Mouse (Mus musculus): ENCODE data around the gene 1700014D04Rik. TPM values are rescaled to one million over a fixed set of nuclear protein-coding genes. Genes with fewer than 3 reads are reported as not detected.
"Not testable (repeated sequence)": the region's sequence is repeated elsewhere in the genome, so short reads cannot be mapped to it uniquely, and the experiment has no call there.

Gene 1700014D04Rik
- polyA plus RNA-seq (2012; rRNA removed) = 0.04 TPM in 1 of 2 replicates, not detected in the other

DNA sequence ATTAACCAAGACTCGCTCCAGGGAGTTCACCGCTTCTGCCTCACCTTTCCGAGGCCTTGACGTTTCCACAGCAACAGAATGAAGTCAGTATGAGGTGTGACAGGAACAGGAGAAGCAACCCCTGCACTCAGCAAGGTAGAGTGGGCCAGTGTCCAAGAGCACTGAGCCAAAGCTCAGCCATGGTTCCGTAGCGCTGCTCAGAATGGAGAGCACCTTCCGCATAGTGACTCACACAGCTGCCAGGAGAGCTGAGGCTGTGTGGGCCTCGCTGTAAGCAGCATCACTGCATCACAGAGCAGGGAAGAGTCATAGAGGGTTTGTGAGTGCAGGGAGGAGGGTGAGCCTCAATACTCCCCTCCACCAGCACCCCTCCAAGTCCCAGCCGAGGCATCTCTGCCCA lies at the start of gene 1700014D04Rik:
Gene 1700014D04Rik, minus strand, starts transcription at position 42 of the 400 bp plus-strand sequence.
- 80% methylated on average over 9 of the region's 9 CpGs for WGBS

DNA sequence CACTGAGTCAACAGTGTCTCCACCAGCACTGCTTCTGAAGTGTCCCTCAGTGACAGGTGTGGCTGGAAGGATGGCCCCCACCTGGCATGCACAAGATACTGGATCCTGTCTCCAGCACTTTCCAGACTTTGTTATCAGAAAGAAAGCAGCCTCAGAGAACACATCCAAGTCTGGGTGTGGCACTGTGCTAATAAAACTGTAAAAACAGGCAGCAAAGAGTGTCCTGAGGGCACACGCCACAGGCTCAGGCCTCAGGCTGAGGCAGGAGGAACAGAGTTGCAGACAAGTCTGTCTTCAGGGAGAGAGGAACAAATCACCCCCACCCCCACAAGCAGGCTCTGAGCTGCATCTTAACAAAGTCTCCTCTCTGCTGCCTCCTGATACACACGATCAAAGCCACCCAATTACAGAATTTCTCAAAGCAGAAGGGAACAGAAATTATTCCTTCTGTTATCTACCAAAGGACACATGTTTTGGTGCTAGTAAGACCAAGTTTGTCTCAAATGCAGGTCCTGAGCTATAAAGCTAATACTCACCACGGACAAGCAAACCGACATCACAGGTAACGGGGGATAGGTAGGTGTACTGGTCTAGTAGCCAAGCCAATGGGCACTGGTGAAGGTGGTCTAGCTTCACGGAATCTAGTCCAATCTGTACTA lies 49.4 kb upstream of the 1700014D04Rik start:
- no peak overlapping the region for H3K4me3 ChIP-seq (replicated peaks; ENCODE audit: extremely low read depth, low read depth, low read length)
- WGBS = 89% methylated on average over 6 of the region's 6 CpGs
- no peaks in the 10 kb centered on the region for H3K4me1 ChIP-seq (ENCODE audit: control insufficient read depth, insufficient read depth, low read length)
- TF ChIP-seq CTCF (IDR thresholded peaks at IDR 0.05; ENCODE audit: insufficient read depth, low read length) = no peak
- no peak for TF ChIP-seq POLR2A (IDR thresholded peaks at IDR 0.05; ENCODE audit: borderline replicate concordance, extremely low read depth, low read depth, low read length)
- no peak for DNase-seq

More for the DNA sequence above, at the start of gene 1700014D04Rik:
- no peak for DNase-seq
- H3K4me1 ChIP-seq (ENCODE audit: control insufficient read depth, insufficient read depth, low read length) = no peaks in the 10 kb centered on the region
- no peak within 1 kb of the TSS for H3K4me3 ChIP-seq (replicated peaks; ENCODE audit: extremely low read depth, low read depth, low read length)
- TF ChIP-seq POLR2A (IDR thresholded peaks at IDR 0.05; ENCODE audit: borderline replicate concordance, extremely low read depth, low read depth, low read length) = no peak
- TF ChIP-seq CTCF (IDR thresholded peaks at IDR 0.05; ENCODE audit: insufficient read depth, low read length) = no peak

DNA sequence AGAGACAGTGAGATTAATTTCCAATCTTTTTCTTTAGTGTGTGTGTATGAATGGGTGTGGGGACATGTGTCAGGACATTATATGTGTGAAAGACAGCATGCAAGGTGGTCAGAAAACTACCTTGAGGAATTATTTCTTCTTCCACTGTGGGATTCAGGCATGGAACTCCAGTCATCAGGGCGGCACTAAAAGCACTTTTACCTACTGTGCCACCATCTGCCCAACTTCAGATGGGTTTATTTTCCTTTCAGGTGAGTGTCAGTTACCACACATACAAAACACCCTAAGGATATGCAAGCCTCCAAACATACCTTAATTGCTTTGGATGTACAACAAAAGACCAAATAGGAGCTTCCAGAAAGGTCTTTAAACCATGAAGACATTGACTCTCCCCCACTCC lies 48.2 kb upstream of the 1700014D04Rik start:
- no peak for DNase-seq
- no peaks in the 10 kb centered on the region for H3K4me1 ChIP-seq (ENCODE audit: control insufficient read depth, insufficient read depth, low read length)
- no peak for TF ChIP-seq CTCF (IDR thresholded peaks at IDR 0.05; ENCODE audit: insufficient read depth, low read length)
- TF ChIP-seq POLR2A (IDR thresholded peaks at IDR 0.05; ENCODE audit: borderline replicate concordance, extremely low read depth, low read depth, low read length) = no peak
- 94% methylated on average over 1 of the region's 1 CpGs for WGBS
- H3K4me3 ChIP-seq (replicated peaks; ENCODE audit: extremely low read depth, low read depth, low read length) = no peak overlapping the region

DNA sequence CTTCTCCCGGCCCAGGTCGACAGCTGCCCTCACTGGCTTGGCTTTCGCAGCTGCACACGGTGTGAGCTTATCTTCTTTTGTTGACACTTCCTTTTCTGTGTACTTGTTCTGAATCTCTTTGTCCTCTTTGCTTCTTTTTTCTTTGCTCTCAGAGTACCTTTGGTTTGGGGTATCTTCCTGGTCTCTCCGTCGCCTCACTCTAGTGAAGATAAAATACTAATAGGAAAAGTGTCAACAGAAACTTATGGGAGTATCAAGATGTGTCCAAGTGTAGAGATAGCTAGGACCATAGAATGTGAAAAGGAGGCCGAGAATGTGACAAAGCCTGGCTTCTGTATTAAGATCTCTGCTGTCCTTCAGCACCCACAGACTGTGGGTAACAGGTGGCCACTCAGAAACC lies 35.6 kb upstream of the 1700014D04Rik start, which contains the start of gene Gm49354:
Gene Gm49354, minus strand, starts transcription at position 101 of the 400 bp plus-strand sequence.
- DNase-seq = no peak
- Histone ChIP-seq H3K4me3 (replicated peaks; ENCODE audit: extremely low read depth, low read depth, low read length) (no peak within 1 kb of the TSS), H3K4me1 (ENCODE audit: control insufficient read depth, insufficient read depth, low read length) (no peaks in the 10 kb centered on the region)
- 77% methylated on average over 7 of the region's 7 CpGs for WGBS
- TF ChIP-seq CTCF (IDR thresholded peaks at IDR 0.05; ENCODE audit: insufficient read depth, low read length) (no peak), POLR2A (IDR thresholded peaks at IDR 0.05; ENCODE audit: borderline replicate concordance, extremely low read depth, low read depth, low read length) (no peak)

DNA sequence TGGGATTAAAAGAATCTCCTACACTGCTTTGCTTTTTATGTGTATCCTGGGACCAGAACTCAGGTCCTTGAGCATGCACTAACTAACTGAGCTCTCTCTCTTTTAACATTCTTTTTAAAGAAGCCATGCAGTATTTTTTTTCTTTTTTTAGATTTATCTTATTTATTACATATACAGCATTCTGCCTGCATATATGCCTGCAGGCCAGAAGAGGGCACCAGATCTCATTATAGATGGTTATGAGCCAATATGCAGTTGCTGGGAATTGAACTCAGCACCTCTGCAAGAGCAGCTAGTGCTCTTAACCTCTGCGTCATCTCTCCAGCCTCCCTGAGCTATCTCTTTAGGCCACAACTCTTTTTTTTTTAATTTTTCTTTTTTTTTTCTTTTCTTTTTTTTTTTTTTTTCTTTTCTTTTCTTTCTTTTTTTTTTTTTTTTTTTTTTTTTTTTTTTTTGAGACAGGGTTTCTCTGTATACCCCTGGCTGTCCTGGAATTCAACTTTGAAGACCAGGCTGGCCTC lies 33.3 kb upstream of the 1700014D04Rik start:
- WGBS = 100% methylated on average over 1 of the region's 1 CpGs
- not testable (repeated sequence) for H3K4me1 ChIP-seq (ENCODE audit: control insufficient read depth, insufficient read depth, low read length); DNase-seq; H3K4me3 ChIP-seq (replicated peaks; ENCODE audit: extremely low read depth, low read depth, low read length)

DNA sequence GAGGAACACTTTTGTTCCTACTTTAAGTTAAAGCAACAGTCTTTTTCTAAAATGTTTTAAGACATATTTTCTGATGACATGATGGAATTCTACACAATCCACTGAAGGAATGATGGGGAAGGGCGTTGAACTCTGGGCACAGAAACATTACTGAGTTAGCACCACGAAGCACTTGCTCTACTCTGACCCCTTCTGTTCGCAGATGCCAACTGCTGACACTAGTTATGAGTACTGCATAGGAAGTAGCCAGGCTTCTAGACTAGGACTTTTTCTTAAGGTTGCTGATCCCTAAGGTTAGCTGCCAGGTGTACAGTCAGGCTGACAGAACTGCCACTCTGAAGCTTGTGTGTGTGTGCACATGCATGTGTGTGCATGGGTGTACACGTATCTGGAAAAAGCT lies 32.7 kb upstream of the 1700014D04Rik start:
- no peak for DNase-seq
- H3K4me3 ChIP-seq (replicated peaks; ENCODE audit: extremely low read depth, low read depth, low read length) = no peak overlapping the region
- H3K4me1 ChIP-seq (ENCODE audit: control insufficient read depth, insufficient read depth, low read length) = peaks cover 2% of the 10 kb centered on the region; the same call in 1 of the 2 replicates
- 66% methylated on average over 4 of the region's 4 CpGs for WGBS
- peak; percentile 18; the same call in 1 of the 2 replicates for TF ChIP-seq CTCF (IDR thresholded peaks at IDR 0.05; ENCODE audit: insufficient read depth, low read length)
- no peak for TF ChIP-seq POLR2A (IDR thresholded peaks at IDR 0.05; ENCODE audit: borderline replicate concordance, extremely low read depth, low read depth, low read length)

DNA sequence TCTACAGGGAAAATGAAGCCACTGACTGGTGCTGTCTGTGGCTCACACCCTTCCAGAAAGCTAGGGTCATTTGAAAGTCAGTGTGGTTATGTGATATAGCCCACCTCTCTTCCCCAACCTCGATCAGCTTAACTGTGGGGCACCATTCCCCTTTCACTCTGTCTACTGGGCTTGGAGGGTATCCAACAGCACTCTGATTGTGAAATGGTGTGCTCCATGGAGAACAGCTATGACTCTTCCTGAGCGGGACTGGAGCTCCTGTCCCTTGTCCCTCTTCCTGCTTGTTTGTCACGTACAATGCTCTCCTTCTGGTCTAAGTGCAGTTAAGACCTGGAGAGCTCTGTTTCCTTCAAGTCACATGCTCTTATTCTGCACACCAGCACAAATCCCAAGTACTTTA lies 28.6 kb upstream of the 1700014D04Rik start:
- no peak overlapping the region for H3K4me3 ChIP-seq (replicated peaks; ENCODE audit: extremely low read depth, low read depth, low read length)
- peak; percentile 22 for DNase-seq
- no peak for TF ChIP-seq CTCF (IDR thresholded peaks at IDR 0.05; ENCODE audit: insufficient read depth, low read length)
- 38% methylated on average over 3 of the region's 3 CpGs for WGBS
- H3K4me1 ChIP-seq (ENCODE audit: control insufficient read depth, insufficient read depth, low read length) = peaks cover 9% of the 10 kb centered on the region

DNA sequence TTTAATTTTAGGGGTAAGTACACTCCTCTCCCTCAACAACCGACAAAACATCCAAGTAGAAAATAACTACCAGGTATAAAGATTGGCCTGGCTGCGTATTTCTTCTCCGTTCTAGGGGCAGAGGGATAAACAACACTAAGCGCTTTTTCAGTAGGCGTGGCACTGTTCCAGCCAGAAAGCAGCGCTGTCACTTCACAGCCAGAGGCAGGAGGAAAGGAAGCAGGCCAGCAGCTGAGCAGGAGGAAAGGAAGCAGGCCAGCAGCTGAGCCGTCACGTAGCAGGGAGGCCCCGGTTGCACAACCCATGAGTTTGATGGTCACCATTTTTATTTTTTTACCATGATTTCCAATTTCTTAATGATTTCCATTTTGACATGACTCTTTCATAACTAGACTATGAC lies 24.7 kb upstream of the 1700014D04Rik start:
- Histone ChIP-seq H3K4me1 (ENCODE audit: control insufficient read depth, insufficient read depth, low read length) (peaks cover 17% of the 10 kb centered on the region), H3K4me3 (replicated peaks; ENCODE audit: extremely low read depth, low read depth, low read length) (no peak overlapping the region)
- TF ChIP-seq CTCF (IDR thresholded peaks at IDR 0.05; ENCODE audit: insufficient read depth, low read length) (no peak), POLR2A (IDR thresholded peaks at IDR 0.05; ENCODE audit: borderline replicate concordance, extremely low read depth, low read depth, low read length) (no peak)
- peak; percentile 49 for DNase-seq
- 4% methylated on average over 9 of the region's 9 CpGs for WGBS

DNA sequence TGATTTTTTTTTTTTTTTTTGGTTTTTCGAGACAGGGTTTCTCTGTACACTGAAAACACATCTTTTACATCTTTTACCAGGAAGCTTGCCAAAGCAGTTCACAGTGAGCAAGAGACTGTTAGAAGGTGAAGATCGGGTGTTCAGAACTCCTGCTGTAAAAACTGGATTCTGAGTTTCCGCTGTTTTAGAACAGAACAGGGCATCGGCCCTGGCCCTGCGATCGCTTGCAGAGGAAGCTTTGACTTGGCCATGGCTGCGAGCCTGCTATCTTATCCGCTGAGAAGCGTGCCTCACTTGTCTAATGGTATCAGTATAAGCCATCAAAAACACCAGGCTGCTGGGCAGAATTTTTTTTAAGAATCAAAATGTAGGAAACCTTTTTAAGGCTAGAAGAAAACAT lies 24.3 kb upstream of the 1700014D04Rik start:
- peak; percentile 14 for DNase-seq
- H3K4me1 ChIP-seq (ENCODE audit: control insufficient read depth, insufficient read depth, low read length) = peaks cover 20% of the 10 kb centered on the region
- peak overlapping the region; percentile 18 for H3K4me3 ChIP-seq (replicated peaks; ENCODE audit: extremely low read depth, low read depth, low read length)
- 20% methylated on average over 9 of the region's 9 CpGs for WGBS
- TF ChIP-seq POLR2A (IDR thresholded peaks at IDR 0.05; ENCODE audit: borderline replicate concordance, extremely low read depth, low read depth, low read length) = no peak
- no peak for TF ChIP-seq CTCF (IDR thresholded peaks at IDR 0.05; ENCODE audit: insufficient read depth, low read length)

DNA sequence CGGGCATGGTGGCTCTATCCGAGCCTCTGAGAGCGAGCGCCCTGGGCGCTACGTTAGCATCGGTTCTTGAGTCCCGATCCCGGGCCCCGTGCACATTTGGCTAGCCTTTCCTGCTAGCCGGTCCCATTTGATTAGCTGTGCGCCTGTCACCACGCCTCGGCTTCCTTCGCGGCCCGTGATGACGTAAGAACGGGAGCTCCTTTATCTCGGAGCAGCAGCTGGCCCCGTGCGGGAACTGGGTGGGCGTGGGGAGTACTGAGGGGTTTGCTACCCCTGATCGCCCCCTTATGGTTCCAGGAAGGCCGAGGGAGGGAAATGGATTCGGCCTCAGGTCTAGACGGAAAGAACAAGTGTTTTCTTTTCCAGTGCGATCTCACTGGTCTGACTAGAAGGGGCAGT lies 23.6 kb upstream of the 1700014D04Rik start:
- WGBS = under 1% methylated on average over 28 of the region's 28 CpGs
- peak; percentile 81 for DNase-seq
- TF ChIP-seq POLR2A (IDR thresholded peaks at IDR 0.05; ENCODE audit: borderline replicate concordance, extremely low read depth, low read depth, low read length) (peak; percentile 27), CTCF (IDR thresholded peaks at IDR 0.05; ENCODE audit: insufficient read depth, low read length) (no peak)
- Histone ChIP-seq H3K4me1 (ENCODE audit: control insufficient read depth, insufficient read depth, low read length) (peaks cover 23% of the 10 kb centered on the region), H3K4me3 (replicated peaks; ENCODE audit: extremely low read depth, low read depth, low read length) (peak overlapping the region; percentile 93)
